Mouse (Mus musculus) neural tube, embryonic 14.5 days (tissue): Measurements from ENCODE around the gene Sfmbt1. TPM values are rescaled to one million over a fixed set of nuclear protein-coding genes. Genes with fewer than 3 reads are reported as not detected.
A peak's percentile ranks its signal among the peaks of the same experiment; 100 is the strongest.

Source experiments
- ATAC-seq: fragments of 200-750 bp; cut with Nextera tagmentation; 2 replicates; pipeline ENCODE4 v1.8.0; 2017; ENCODE audit warnings: low read depth, mild to moderate bottlenecking, moderate TSS enrichment, moderate library complexity
- H3K27ac ChIP-seq: fragments of 300-500 bp; sonication (generic); 2 replicates; pipeline ENCODE4 v1.5.1; 2014; ENCODE audit warnings: low read depth, mild to moderate bottlenecking, control low read depth, low read length, moderate library complexity, mixed read lengths
- H3K27me3 ChIP-seq: fragments of 300-500 bp; sonication (generic); 2 replicates; pipeline ENCODE4 v1.6.1; 2014; ENCODE audit warnings: low read length; ENCODE audit not compliant: control insufficient read depth, insufficient read depth
- H3K36me3 ChIP-seq: fragments of 300-500 bp; sonication (generic); 2 replicates; pipeline ENCODE4 v1.6.1; 2014; ENCODE audit warnings: low read length, mixed read lengths; ENCODE audit not compliant: control insufficient read depth, insufficient read depth
- H3K4me1 ChIP-seq: fragments of 300-500 bp; sonication (generic); 2 replicates; pipeline ENCODE4 v1.6.1; 2014; ENCODE audit warnings: low read length; ENCODE audit not compliant: control insufficient read depth, insufficient read depth
- H3K4me2 ChIP-seq: fragments of 300-500 bp; sonication (generic); 2 replicates; pipeline ENCODE4 v1.6.1; 2014; ENCODE audit warnings: mild to moderate bottlenecking, low read depth, low read length, control low read depth
- H3K4me3 ChIP-seq: fragments of 300-500 bp; sonication (generic); 2 replicates; pipeline ENCODE4 v1.5.1; 2014; ENCODE audit warnings: low read depth, low read length, control low read depth, mixed read lengths
- H3K9ac ChIP-seq: fragments of 300-500 bp; sonication (generic); replicated peaks from 2 replicates; pipeline ENCODE4 v1.6.1; 2014; ENCODE audit warnings: low read depth, mild to moderate bottlenecking, control low read depth, low read length, mixed read lengths
- H3K9me3 ChIP-seq: fragments of 300-500 bp; sonication (generic); 2 replicates; pipeline ENCODE4 v1.6.1; 2016; ENCODE audit warnings: low read length; ENCODE audit not compliant: control insufficient read depth
- WGBS: fragments of 180-500 bp; shearing (Covaris S2); extraction: QIAGEN DNeasy Blood & Tissue Kit; methylation state at CpG from one replicate; pipeline ENCODE4 v1.1.7; 2014; 5-methylcytosine and 5-hydroxymethylcytosine counted together
- polyA plus RNA-seq: library from polyadenylated mRNA; unstranded; fragments of >200 nt; fragmentation: Nextera tagmentation; extraction: Ambion mirVana; gene quantifications from 2 replicates; pipeline ENCODE4 v1.2.1, GENCODE M21; 2014

Sfmbt1 gene
- polyA plus RNA-seq, 1 experiment from 2014 or later, result 22.1 TPM

DNA sequence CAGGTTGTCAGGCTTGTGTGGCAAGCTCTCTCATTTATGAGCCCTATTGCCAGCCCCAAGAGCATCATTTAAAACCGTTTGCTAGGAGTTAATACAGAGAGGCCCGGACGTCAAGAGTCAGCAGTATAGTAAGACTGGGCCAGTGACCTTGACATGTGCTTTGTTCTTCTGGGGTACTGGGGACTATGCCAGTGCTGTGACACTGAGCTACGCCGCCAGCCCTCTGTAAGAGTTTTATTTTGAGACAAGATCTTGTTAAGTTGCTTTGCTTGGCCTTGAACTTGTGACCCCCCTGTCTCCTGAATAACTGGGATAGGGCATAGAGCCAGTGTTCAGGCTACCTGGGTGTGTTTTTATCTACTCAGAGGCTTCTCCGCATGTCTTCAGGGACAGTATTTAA is 22.2 kb upstream of the Sfmbt1 start:
- Histone ChIP-seq H3K4me3 (no peak overlapping the region), H3K4me1 (0 out of 2 replicates have a peak, but pooled peaks cover under 1% of the 10 kb centered on the region), H3K9ac (no peak overlapping the region), H3K27me3 (no peaks in the 10 kb centered on the region), H3K36me3 (peaks cover 7% of the 10 kb centered on the region; the same call in 1 of the 2 replicates), H3K27ac (no peak overlapping the region), H3K4me2 (no peak overlapping the region), H3K9me3 (no peaks in the 10 kb centered on the region)
- WGBS, result 80% methylated on average over 6 of the region's 6 CpGs
- ATAC-seq, result no peak

- Histone ChIP-seq H3K9me3 (no peaks in the 10 kb centered on the region), H3K36me3 (peaks cover 5% of the 10 kb centered on the region; the same call in 1 of the 2 replicates), H3K9ac (no peak overlapping the region), H3K4me1 (0 out of 2 replicates have a peak, but pooled peaks cover 5% of the 10 kb centered on the region), H3K4me2 (no peak overlapping the region), H3K27ac (no peak overlapping the region), H3K27me3 (no peaks in the 10 kb centered on the region), H3K4me3 (no peak overlapping the region)
- 94% methylated on average over 2 of the region's 2 CpGs for WGBS
- ATAC-seq, result no peak
These were observed 19.9 kb upstream of the Sfmbt1 start for GRCm38 (mm10) chr14:30694786-30695185.

DNA sequence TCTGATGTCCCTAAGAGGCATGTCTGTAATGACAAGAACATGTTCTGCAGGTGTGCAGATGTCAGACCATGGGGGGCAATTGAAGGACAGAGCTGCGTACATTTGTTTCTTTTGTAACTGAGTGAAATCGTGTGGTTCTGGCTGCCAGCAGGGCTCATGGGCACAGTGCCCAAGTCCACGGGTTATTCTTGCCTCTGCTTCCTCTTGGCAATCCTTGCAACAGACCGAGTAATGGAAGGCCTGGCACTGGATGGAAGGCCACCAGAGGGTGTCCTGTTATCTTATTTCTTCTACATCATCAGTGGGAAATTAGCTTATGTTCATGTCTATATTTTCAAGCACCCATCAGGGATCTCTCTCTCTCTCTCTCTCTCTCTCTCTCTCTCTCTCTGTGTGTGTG is 19.0 kb upstream of the Sfmbt1 start:
- 0 out of 2 replicates have a peak, but pooled peaks cover 5% of the 10 kb centered on the region for H3K4me1 ChIP-seq
- H3K4me3 ChIP-seq, result no peak overlapping the region
- ATAC-seq, result no peak
- no peaks in the 10 kb centered on the region for H3K9me3 ChIP-seq
- H3K4me2 ChIP-seq, result no peak overlapping the region
- no peaks in the 10 kb centered on the region for H3K27me3 ChIP-seq
- no peak overlapping the region for H3K27ac ChIP-seq
- no peaks in the 10 kb centered on the region for H3K36me3 ChIP-seq
- 41% methylated on average over 4 of the region's 4 CpGs for WGBS
- no peak overlapping the region for H3K9ac ChIP-seq

DNA sequence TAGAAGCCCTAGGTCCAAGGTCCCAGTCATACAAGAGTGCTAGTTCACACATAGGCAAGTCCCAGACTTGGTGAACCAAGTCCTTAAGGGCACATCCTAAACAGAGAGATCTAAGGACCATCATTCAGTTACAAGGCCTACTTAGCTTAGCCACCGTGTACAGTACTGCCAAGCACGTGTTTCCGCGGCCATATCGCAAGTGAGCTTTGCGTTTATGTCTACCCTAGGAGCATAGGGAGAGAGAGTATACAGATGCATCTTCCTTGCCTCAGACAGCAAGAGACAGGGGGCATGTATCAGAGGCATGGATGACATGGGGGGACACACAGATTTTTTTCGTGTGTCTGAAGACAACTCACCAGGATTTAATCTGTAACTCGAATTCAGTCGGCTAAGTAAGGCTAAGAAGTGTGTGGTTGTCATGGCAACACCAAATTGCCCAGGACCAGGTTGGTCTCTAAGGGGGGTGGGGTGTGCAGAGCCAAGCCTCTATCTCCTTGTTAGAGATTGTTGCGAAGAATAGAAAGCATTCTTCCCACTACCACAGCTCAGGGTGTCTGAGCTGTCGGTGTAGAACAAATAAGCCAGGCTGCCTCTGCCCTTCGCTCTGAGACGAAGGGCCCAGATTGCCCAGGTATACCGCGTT is 17.1 kb upstream of the Sfmbt1 start:
- H3K27ac ChIP-seq, result no peak overlapping the region
- no peak overlapping the region for H3K9ac ChIP-seq
- H3K9me3 ChIP-seq, result no peaks in the 10 kb centered on the region
- H3K4me1 ChIP-seq, result 0 out of 2 replicates have a peak, but pooled peaks cover 5% of the 10 kb centered on the region
- no peak overlapping the region for H3K4me3 ChIP-seq
- H3K4me2 ChIP-seq, result no peak overlapping the region
- no peaks in the 10 kb centered on the region for H3K27me3 ChIP-seq
- ATAC-seq, result 0 out of 2 replicates have a peak, but pooled peaks have one; percentile 46
- 69% methylated on average over 15 of the region's 15 CpGs for WGBS
- H3K36me3 ChIP-seq, result no peaks in the 10 kb centered on the region

GRCm38 (mm10) chr14:30699656-30700055 is 15.0 kb upstream of the Sfmbt1 start:
- Histone ChIP-seq H3K4me2 (no peak overlapping the region), H3K36me3 (no peaks in the 10 kb centered on the region), H3K9ac (no peak overlapping the region), H3K27ac (no peak overlapping the region), H3K27me3 (no peaks in the 10 kb centered on the region), H3K4me1 (0 out of 2 replicates have a peak, but pooled peaks cover 5% of the 10 kb centered on the region), H3K9me3 (no peaks in the 10 kb centered on the region), H3K4me3 (no peak overlapping the region)
- ATAC-seq, result no peak
- 39% methylated on average over 8 of the region's 8 CpGs for WGBS

DNA sequence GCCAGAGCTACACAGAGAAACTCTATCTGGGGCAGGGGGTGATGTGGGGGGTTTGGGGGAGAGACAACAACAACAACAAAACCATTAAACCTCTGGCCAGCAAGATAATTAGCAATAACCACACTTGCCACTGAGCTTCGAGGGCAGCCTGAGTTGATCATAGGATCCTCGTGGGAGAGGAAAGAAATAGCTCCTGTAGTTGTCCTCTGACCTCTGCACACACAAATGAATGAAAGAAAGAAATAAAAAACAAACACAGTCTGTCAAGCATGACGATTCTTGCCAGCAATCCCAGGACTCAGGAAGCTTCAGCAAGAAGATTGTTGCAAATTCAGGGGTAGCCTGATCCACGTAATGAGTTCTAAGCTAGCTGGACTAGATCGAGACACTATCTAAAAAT is 12.1 kb upstream of the Sfmbt1 start:
- H3K36me3 ChIP-seq, result no peaks in the 10 kb centered on the region
- 0 out of 2 replicates have a peak, but pooled peaks cover 3% of the 10 kb centered on the region for H3K4me1 ChIP-seq
- no peak for ATAC-seq
- no peak overlapping the region for H3K4me2 ChIP-seq
- no peak overlapping the region for H3K27ac ChIP-seq
- no peaks in the 10 kb centered on the region for H3K27me3 ChIP-seq
- 54% methylated on average over 5 of the region's 5 CpGs for whole genome bisulfite sequencing
- H3K9ac ChIP-seq, result no peak overlapping the region
- H3K9me3 ChIP-seq, result no peaks in the 10 kb centered on the region
- no peak overlapping the region for H3K4me3 ChIP-seq

DNA sequence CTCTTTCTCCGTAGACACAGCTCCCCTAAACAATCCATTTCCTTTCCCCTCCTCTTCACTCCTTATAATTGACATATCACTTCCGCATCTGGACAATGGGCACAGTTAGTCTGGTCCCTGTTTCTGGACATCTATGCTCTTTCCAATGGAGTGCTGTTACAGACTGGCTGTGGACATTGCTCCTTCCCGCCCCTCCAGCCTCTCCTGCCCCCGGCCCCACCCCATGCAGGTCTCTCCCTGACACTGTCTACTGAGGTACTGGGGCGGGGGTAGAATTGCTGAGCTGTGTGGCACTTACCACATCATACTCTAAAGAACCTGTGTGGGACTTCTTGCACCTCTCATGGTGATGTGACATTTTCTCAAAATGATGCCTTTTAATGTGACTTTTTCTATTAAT is 11.6 kb upstream of the Sfmbt1 start:
- Histone ChIP-seq H3K36me3 (no peaks in the 10 kb centered on the region), H3K4me3 (no peak overlapping the region), H3K4me2 (no peak overlapping the region), H3K27me3 (no peaks in the 10 kb centered on the region), H3K9me3 (no peaks in the 10 kb centered on the region), H3K9ac (no peak overlapping the region), H3K4me1 (no peaks in the 10 kb centered on the region), H3K27ac (no peak overlapping the region)
- 89% methylated on average over 5 of the region's 5 CpGs for WGBS
- no peak for ATAC-seq

GRCm38 (mm10) chr14:30704098-30704855 is 10.4 kb upstream of the Sfmbt1 start:
- H3K9me3 ChIP-seq, result no peaks in the 10 kb centered on the region
- H3K4me2 ChIP-seq, result no peak overlapping the region
- no peaks in the 10 kb centered on the region for H3K4me1 ChIP-seq
- WGBS, result 86% methylated on average over 8 of the region's 8 CpGs
- no peak overlapping the region for H3K4me3 ChIP-seq
- H3K36me3 ChIP-seq, result no peaks in the 10 kb centered on the region
- no peaks in the 10 kb centered on the region for H3K27me3 ChIP-seq
- no peak overlapping the region for H3K27ac ChIP-seq
- ATAC-seq, result no peak
- no peak overlapping the region for H3K9ac ChIP-seq

- Histone ChIP-seq H3K9me3 (no peaks in the 10 kb centered on the region), H3K36me3 (no peaks in the 10 kb centered on the region)
- WGBS, result 89% methylated on average over 2 of the region's 2 CpGs
These were observed 2.8 kb upstream of the Sfmbt1 start for GRCm38 (mm10) chr14:30711892-30712291.

More at GRCm38 (mm10) chr14:30711892-30712291, 2.8 kb upstream of the Sfmbt1 start:
- H3K4me2 ChIP-seq, result no peak overlapping the region
- peaks cover 2% of the 10 kb centered on the region; the same call in 1 of the 2 replicates for H3K4me1 ChIP-seq
- H3K27ac ChIP-seq, result no peak overlapping the region
- H3K4me3 ChIP-seq, result no peak overlapping the region
- no peak for ATAC-seq
- H3K27me3 ChIP-seq, result peaks cover 2% of the 10 kb centered on the region; the same call in 1 of the 2 replicates
- no peak overlapping the region for H3K9ac ChIP-seq
